Mouse (Mus musculus) ES-E14 (cell line): Measurements from ENCODE around the gene Gpr149.

ENCODE experiments used
- CHD2 ChIP-seq: IDR thresholded peaks from 2 replicates; pipeline ENCODE4 v1.6.1; 2014; ENCODE audit warnings: mild to moderate bottlenecking, low read depth, low read length, inconsistent platforms
- HCFC1 ChIP-seq: IDR thresholded peaks from 2 replicates; pipeline ENCODE4 v1.6.1; 2012; ENCODE audit warnings: low read length, inconsistent platforms, borderline replicate concordance; ENCODE audit not compliant: insufficient read depth

DNA sequence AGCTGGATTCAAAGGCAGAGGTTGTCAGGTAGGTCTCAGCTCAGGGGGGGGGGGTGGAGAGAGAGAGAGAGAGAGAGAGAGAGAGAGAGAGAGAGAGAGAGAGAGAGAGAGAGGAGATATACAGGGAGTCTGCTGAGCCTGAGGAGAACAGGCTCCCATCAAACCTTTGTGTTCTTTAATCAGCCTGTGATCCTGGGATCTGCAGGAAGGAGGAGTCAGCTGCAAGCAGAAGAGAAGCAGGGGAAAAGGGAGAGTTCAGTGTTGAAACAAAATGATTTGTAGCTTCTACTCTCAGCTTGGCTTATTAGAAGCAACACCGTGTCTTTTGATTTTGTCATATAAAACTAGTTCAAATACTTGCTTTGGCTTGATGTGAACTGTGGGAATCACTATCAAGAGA lies at the start of gene Gpr149:
- TF ChIP-seq CHD2, result no peak
- no peak for TF ChIP-seq HCFC1
